Mouse (Mus musculus): ENCODE data around the gene Akain1. TPM values are rescaled to one million over a fixed set of nuclear protein-coding genes. Genes with fewer than 3 reads are reported as not detected.

The Akain1 gene
- polyA plus RNA-seq, 1 experiment from 2014 or later: not detected

DNA sequence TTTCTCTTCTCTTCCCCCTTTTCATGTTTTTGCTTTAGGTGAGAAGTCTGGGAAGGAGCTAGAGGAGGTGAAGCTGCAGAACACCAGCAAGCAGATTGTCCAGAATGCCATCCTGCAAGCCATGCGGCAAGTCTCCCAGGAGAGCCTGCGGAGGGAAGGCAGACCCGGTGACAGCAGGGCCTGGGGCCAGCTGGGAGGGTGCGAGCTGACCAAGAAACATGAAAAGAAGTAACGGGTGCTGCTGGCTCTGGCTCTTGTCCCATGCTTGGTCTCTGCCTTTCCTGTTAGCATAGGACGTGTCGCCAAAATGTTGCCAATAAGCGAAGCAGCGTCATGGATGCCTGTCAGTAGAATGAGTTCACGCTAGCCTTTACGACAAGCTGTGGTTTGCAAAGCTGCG, 48.0 kb downstream of the Akain1 start:
- Histone ChIP-seq H3K27me3 (no peaks in the 10 kb centered on the region), H3K27ac (no peak overlapping the region), H3K9ac (replicated peaks) (no peak overlapping the region), H3K36me3 (no peaks in the 10 kb centered on the region), H3K9me3 (no peaks in the 10 kb centered on the region; the same call in 1 of the 2 replicates), H3K4me2 (no peak overlapping the region), H3K4me1 (replicated peaks) (peaks cover 7% of the 10 kb centered on the region), H3K4me3 (replicated peaks) (no peak overlapping the region)
- 73% methylated on average over 12 of the region's 12 CpGs for WGBS
- no peak for ATAC-seq (ENCODE audit: insufficient number of reproducible peaks, insufficient read depth, low FRiP score, low TSS enrichment, low read depth)

DNA sequence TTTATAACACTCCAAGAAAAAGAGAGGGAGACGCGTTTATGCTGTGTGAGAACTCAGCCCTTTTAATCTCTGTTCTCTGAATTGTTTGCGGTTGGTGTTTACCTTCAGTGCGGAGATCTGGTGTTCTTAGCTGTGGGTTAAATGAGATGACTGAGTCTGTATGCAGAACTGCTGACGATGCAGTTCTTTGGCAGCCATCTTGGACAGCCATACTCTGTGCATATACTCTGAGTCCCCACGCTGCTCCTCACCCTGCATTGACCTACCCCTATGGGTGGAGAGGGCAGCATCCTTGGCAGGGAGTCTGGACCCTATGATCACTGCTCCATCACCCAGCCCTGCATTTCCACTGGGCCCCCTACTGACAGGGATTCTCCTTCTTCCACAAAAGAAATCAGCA, 48.8 kb downstream of the Akain1 start:
- no peaks in the 10 kb centered on the region; the same call in 1 of the 2 replicates for H3K9me3 ChIP-seq
- H3K27ac ChIP-seq: no peak overlapping the region
- no peaks in the 10 kb centered on the region for H3K36me3 ChIP-seq
- no peak for ATAC-seq (ENCODE audit: insufficient number of reproducible peaks, insufficient read depth, low FRiP score, low TSS enrichment, low read depth)
- WGBS: 91% methylated on average over 6 of the region's 6 CpGs
- H3K27me3 ChIP-seq: no peaks in the 10 kb centered on the region
- no peaks in the 10 kb centered on the region for H3K4me1 ChIP-seq (replicated peaks)
- H3K4me2 ChIP-seq: no peak overlapping the region
- no peak overlapping the region for H3K9ac ChIP-seq (replicated peaks)
- H3K4me3 ChIP-seq (replicated peaks): no peak overlapping the region

DNA sequence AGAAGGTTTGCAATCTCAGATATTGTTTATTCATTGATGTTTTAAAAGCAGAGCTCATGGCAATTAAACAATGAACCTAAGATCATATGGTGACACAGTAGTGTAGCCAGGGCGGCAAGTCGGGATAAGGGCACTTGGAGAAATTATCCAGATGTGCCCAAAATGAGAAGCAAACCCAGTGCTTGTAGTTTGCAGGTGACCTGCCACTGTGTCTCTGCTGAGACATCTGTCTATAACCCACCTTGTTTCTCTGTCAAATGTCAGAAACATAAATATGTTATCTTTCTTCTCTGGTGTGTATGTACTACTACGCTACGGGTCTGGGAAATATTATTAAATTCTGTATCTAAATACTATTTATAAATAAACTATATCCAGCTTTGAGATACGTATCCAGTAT, 49.7 kb downstream of the Akain1 start:
- ATAC-seq (ENCODE audit: insufficient number of reproducible peaks, insufficient read depth, low FRiP score, low TSS enrichment, low read depth): no peak
- H3K9me3 ChIP-seq: no peaks in the 10 kb centered on the region
- no peaks in the 10 kb centered on the region for H3K4me1 ChIP-seq (replicated peaks)
- WGBS: 92% methylated on average over 5 of the region's 5 CpGs
- H3K36me3 ChIP-seq: no peaks in the 10 kb centered on the region
- no peak overlapping the region for H3K4me2 ChIP-seq
- H3K27ac ChIP-seq: no peak overlapping the region
- H3K4me3 ChIP-seq (replicated peaks): no peak overlapping the region
- no peak overlapping the region for H3K9ac ChIP-seq (replicated peaks)
- no peaks in the 10 kb centered on the region for H3K27me3 ChIP-seq

DNA sequence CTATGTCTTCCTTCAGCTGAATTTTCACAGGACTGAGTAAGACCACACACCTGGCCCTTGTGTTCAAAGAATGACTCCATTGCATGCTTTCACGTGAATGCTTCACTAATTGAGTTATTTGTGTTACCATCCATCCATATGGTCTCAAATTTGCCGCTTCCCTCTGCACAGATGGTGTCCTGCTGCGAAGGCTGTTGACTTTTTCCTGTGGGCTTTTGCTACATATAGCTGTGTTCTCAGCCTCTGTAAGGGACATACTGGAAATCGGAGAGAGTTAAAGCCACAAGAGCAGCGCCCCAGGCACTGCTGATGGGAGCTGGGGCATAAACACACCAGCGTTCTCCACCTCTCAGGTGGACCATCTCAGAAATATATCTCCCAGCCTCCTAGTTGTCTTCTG, 53.2 kb downstream of the Akain1 start:
- Histone ChIP-seq H3K9me3 (no peaks in the 10 kb centered on the region), H3K27ac (no peak overlapping the region), H3K4me2 (no peak overlapping the region), H3K4me3 (replicated peaks) (no peak overlapping the region), H3K4me1 (replicated peaks) (no peaks in the 10 kb centered on the region), H3K36me3 (no peaks in the 10 kb centered on the region), H3K27me3 (no peaks in the 10 kb centered on the region), H3K9ac (replicated peaks) (no peak overlapping the region)
- WGBS: 65% methylated on average over 6 of the region's 6 CpGs
- ATAC-seq (ENCODE audit: insufficient number of reproducible peaks, insufficient read depth, low FRiP score, low TSS enrichment, low read depth): no peak

DNA sequence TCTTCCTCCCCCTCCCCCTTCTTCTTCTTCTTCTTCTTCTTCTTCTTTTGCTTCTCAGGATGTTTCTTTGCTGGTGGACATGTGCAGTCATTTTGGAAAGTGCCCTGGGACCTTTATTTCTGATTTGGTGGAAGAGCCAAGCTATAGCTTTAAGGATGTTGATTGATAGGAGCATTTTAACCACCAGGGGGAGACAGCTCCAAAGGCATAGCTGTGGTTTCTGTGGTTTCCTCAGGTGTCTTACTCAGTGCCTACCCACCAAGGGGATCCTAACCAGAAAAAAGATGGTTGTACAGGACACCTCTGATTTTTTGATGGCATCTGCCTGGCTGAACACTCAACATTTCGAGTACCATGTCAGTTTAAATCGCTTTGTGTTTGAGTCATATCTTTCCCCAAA, 56.4 kb downstream of the Akain1 start:
- H3K36me3 ChIP-seq: no peaks in the 10 kb centered on the region
- no peaks in the 10 kb centered on the region for H3K27me3 ChIP-seq
- WGBS: 62% methylated on average over 2 of the region's 2 CpGs
- H3K4me2 ChIP-seq: no peak overlapping the region
- H3K4me1 ChIP-seq (replicated peaks): no peaks in the 10 kb centered on the region
- H3K9me3 ChIP-seq: no peaks in the 10 kb centered on the region
- no peak overlapping the region for H3K4me3 ChIP-seq (replicated peaks)
- H3K9ac ChIP-seq (replicated peaks): no peak overlapping the region
- H3K27ac ChIP-seq: no peak overlapping the region
- no peak for ATAC-seq (ENCODE audit: insufficient number of reproducible peaks, insufficient read depth, low FRiP score, low TSS enrichment, low read depth)

DNA sequence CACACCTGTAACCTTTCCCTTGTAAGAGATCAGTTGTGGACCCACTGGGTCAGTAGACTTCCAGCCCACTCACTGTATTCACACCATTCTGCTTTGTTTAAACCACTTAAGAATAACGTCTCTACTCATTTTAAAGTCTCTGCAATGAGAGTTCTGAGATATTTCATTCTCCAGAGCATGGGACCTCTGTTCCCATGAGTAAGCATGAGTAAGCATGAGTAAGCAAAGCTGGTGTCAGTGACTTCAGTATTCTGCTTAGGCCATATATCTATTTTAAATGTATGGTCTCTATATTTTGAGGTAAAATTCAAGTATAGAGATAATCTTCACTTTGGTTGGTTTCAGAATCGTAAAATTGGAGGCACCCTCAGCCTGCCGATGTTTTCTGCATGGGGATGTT, 57.0 kb downstream of the Akain1 start:
- no peak overlapping the region for H3K27ac ChIP-seq
- no peaks in the 10 kb centered on the region for H3K4me1 ChIP-seq (replicated peaks)
- H3K4me2 ChIP-seq: no peak overlapping the region
- 70% methylated on average over 3 of the region's 3 CpGs for WGBS
- H3K27me3 ChIP-seq: no peaks in the 10 kb centered on the region
- H3K4me3 ChIP-seq (replicated peaks): no peak overlapping the region
- H3K36me3 ChIP-seq: no peaks in the 10 kb centered on the region
- ATAC-seq (ENCODE audit: insufficient number of reproducible peaks, insufficient read depth, low FRiP score, low TSS enrichment, low read depth): no peak
- H3K9me3 ChIP-seq: no peaks in the 10 kb centered on the region
- H3K9ac ChIP-seq (replicated peaks): no peak overlapping the region

DNA sequence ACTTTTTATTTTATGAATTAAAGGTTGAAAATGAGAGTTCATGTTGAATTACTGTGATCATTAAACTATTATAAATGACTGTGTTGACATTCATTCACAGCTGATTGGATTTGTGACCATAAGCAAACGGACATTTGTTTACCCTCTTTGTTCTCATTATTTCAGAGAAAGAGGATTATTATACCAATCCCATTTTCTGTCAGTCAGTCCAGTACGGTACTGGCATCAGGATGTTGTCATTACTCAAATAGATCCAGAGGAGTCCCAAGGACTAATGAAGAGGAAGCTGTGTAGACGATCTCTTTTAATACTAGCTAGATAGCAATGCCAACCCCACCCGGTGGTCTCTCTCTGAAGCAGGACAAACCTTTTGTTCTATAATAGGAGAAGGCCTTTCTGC, 58.2 kb downstream of the Akain1 start:
- ATAC-seq (ENCODE audit: insufficient number of reproducible peaks, insufficient read depth, low FRiP score, low TSS enrichment, low read depth): no peak
- Histone ChIP-seq H3K27ac (no peak overlapping the region), H3K9ac (replicated peaks) (no peak overlapping the region), H3K27me3 (no peaks in the 10 kb centered on the region), H3K36me3 (no peaks in the 10 kb centered on the region), H3K4me1 (replicated peaks) (no peaks in the 10 kb centered on the region), H3K9me3 (no peaks in the 10 kb centered on the region), H3K4me2 (no peak overlapping the region), H3K4me3 (replicated peaks) (no peak overlapping the region)
- WGBS: 83% methylated on average over 4 of the region's 4 CpGs

DNA sequence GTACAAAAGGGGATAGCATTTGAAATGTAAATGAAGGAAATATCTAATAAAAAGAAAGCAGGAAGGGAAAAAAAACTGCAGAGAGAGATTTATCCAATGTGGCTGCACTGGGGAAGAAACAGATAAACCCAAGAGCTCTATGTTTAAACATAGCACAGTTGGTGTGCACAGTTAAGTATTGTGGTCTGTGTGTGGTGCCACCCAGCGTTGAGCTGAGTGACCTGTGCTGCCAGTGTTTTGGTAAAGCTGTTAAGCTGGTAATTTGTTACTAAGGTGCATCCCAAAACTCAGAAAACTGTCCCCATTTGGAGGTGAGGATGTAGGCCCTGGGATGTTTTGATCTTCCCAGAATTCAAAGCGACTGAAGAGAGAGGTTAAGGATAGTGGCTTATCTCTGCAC, 59.8 kb downstream of the Akain1 start:
- H3K9ac ChIP-seq (replicated peaks): no peak overlapping the region
- no peak overlapping the region for H3K27ac ChIP-seq
- H3K36me3 ChIP-seq: no peaks in the 10 kb centered on the region
- no peaks in the 10 kb centered on the region for H3K4me1 ChIP-seq (replicated peaks)
- no peaks in the 10 kb centered on the region for H3K9me3 ChIP-seq
- H3K4me3 ChIP-seq (replicated peaks): no peak overlapping the region
- ATAC-seq (ENCODE audit: insufficient number of reproducible peaks, insufficient read depth, low FRiP score, low TSS enrichment, low read depth): no peak
- no peaks in the 10 kb centered on the region for H3K27me3 ChIP-seq
- 46% methylated on average over 2 of the region's 2 CpGs for WGBS
- H3K4me2 ChIP-seq: no peak overlapping the region

DNA sequence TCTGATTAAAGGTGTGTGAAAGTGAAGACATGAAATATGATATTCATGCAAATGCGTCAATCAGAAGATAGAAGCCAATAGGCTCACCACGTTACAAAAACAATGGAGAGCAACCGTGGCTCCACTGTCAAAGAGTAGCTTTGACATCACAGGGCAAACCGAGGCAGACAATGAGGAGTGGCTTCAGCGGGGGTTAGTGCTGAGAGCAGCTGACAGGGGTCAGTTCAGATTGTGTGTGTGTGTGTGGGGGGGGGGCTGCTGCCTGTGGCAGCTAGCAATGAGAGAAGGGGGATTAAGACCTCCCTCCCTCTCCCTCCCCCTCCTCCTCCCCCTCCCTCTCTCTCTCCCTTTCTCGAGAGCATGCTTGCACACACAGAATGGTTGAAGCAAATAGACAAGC, 60.3 kb downstream of the Akain1 start:
- Histone ChIP-seq H3K4me2 (no peak overlapping the region), H3K9ac (replicated peaks) (no peak overlapping the region), H3K27me3 (no peaks in the 10 kb centered on the region), H3K4me3 (replicated peaks) (no peak overlapping the region), H3K4me1 (replicated peaks) (no peaks in the 10 kb centered on the region), H3K9me3 (no peaks in the 10 kb centered on the region), H3K27ac (no peak overlapping the region), H3K36me3 (no peaks in the 10 kb centered on the region)
- 33% methylated on average over 6 of the region's 6 CpGs for WGBS
- ATAC-seq (ENCODE audit: insufficient number of reproducible peaks, insufficient read depth, low FRiP score, low TSS enrichment, low read depth): no peak

DNA sequence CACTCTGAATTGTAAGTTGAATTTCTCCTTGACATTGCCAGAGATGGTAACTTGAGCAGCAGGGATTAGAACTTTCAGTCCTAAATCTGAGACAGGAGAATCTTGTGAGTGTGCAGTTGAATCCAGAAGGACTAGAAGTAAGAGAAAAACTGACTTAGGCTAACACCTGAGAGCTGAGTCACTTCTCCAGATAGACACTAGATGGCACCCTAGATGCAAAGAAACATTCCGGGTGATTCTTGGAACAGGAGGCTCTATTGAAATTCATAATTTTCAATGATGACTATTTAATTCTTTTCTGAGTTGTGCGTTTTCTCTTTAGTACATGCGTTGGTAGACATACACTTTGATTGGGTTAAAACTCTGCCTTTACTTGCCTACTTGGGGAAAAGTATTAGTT, 66.9 kb downstream of the Akain1 start:
- Histone ChIP-seq H3K9me3 (no peaks in the 10 kb centered on the region), H3K36me3 (no peaks in the 10 kb centered on the region), H3K27ac (no peak overlapping the region), H3K4me1 (replicated peaks) (no peaks in the 10 kb centered on the region), H3K9ac (replicated peaks) (no peak overlapping the region), H3K4me2 (no peak overlapping the region), H3K4me3 (replicated peaks) (no peak overlapping the region), H3K27me3 (no peaks in the 10 kb centered on the region)
- WGBS: 44% methylated on average over 3 of the region's 3 CpGs
- ATAC-seq (ENCODE audit: insufficient number of reproducible peaks, insufficient read depth, low FRiP score, low TSS enrichment, low read depth): no peak

DNA sequence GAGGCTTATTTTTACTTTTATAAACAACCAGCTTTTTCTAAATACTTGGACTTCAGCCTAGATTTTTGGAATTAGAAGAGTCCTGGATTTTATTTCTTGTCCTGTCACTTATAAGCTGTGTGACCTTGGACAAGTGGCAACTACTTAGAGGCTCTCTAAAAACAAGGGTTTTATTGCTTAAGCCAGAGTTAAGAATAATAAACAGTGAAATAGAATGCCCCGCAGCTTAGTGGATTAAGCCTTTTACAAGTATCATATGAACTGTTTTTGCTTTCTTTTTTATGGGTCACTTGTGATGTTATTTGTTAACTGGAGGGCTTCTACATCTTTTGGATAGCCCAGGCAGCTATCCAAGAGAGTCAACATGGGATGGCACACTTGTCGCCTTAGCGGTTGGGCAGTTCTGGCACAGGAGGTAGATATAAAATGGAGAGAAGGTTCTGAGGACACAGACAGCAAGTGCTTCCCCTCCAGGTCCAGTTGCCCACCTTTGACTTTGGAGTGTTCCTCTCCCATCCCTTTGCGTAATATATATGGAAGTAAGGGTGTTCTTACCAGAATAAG, 77.3 kb downstream of the Akain1 start:
- Histone ChIP-seq H3K4me2 (no peak overlapping the region), H3K4me3 (replicated peaks) (no peak overlapping the region), H3K27me3 (no peaks in the 10 kb centered on the region), H3K9ac (replicated peaks) (no peak overlapping the region), H3K36me3 (no peaks in the 10 kb centered on the region), H3K27ac (no peak overlapping the region), H3K4me1 (replicated peaks) (no peaks in the 10 kb centered on the region), H3K9me3 (no peaks in the 10 kb centered on the region)
- WGBS: 76% methylated on average over 4 of the region's 4 CpGs
- ATAC-seq (ENCODE audit: insufficient number of reproducible peaks, insufficient read depth, low FRiP score, low TSS enrichment, low read depth): no peak

DNA sequence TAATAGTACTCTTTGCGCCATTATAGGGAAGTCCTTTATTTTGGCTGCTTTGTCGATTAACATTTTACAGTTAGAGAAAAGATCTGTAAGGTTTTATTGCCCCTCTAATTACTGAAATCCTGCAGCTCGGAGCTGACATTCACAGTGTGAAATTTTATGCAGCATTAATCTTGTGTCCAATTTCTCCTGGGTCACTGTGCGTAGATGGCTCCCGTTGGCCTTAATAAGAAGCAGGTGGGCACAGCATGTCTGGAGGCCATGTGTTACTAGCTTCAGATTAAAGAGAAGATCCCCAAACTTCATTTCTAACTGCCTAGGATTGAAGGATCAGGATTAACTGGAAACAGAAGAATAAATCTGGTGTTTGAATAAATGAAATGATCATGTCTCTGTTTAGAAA, 92.3 kb downstream of the Akain1 start:
- Histone ChIP-seq H3K27me3 (no peaks in the 10 kb centered on the region; the same call in 1 of the 2 replicates), H3K9ac (replicated peaks) (no peak overlapping the region), H3K27ac (no peak overlapping the region), H3K4me2 (no peak overlapping the region), H3K4me3 (replicated peaks) (no peak overlapping the region), H3K9me3 (no peaks in the 10 kb centered on the region), H3K36me3 (no peaks in the 10 kb centered on the region), H3K4me1 (replicated peaks) (peaks cover 11% of the 10 kb centered on the region; the same call in 1 of the 2 replicates)
- WGBS: 12% methylated on average over 5 of the region's 5 CpGs
- ATAC-seq (ENCODE audit: insufficient number of reproducible peaks, insufficient read depth, low FRiP score, low TSS enrichment, low read depth): peak; percentile 68; the same call in 1 of the 2 replicates
